Mouse (Mus musculus): ENCODE data around the gene Exosc2. TPM values are rescaled to one million over a fixed set of nuclear protein-coding genes. Genes with fewer than 3 reads are reported as not detected.
"Not testable (repeated sequence)": the region's sequence is repeated elsewhere in the genome, so short reads cannot be mapped to it uniquely, and the experiment has no call there.

Gene Exosc2
- polyA plus RNA-seq, 1 experiment from 2014 or later: 83.8 TPM

DNA sequence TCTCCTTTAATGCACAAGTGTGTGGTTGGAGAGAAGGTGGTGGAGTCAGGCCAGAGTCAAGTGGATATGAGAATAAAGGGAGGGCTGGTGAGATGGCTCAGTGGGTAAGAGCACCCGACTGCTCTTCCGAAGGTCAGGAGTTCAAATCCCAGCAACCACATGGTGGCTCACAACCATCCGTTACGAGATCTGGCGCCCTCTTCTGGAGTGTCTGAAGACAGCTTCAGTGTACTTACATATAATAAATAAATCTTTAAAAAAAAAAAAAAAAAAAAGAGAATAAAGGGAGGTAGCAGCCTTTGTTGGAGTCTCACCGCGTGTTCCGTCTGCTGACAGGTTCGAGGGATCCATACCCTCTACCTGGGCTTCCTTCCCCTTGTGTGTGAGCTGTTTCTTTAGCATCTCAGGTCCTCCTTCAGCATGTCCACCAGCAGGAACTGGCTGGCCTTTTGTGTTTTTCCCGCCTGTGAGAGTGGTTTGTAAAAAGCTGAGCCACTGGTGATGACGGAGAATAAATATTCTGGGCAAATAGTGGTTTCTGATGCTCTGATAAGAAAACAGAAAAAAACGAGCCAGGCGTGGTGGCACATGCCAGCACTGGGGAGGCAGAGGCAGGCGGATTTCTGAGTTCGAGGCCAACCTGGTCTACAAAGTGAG, 10.7 kb downstream of the Exosc2 start:
- 86% methylated on average over 15 of the region's 15 CpGs for WGBS
- H3K9ac ChIP-seq; H3K4me1 ChIP-seq; H3K4me2 ChIP-seq; H3K4me3 ChIP-seq; H3K27me3 ChIP-seq; H3K27ac ChIP-seq; H3K9me3 ChIP-seq; ATAC-seq (ENCODE audit: insufficient number of reproducible peaks, insufficient read depth, low FRiP score, low TSS enrichment, low read depth): not testable (repeated sequence)
- peaks cover 50% of the 10 kb centered on the region for H3K36me3 ChIP-seq

DNA sequence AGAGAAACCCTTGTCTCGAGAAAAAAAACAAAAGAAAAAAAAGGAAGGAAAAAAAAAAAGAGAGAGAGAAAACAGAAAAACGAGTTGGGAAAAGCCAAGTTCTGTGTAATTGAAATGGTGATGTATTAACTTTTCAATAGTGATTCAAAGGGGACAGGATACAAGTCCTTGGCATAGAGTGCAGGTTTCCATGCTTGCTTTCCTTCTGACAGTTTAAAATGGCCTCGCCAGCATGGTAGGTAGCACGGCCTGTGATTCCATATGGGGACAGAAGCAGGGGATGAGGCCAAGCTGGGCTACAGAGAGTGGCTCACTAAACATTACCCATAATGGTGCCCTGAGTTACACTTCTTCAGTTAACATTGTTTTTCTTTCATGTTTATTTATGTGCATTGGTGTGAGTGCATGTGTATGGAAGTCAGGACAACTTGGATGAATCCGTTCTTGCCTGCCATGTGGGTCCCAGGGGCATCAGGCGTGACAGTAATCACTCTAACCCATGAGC, 11.3 kb downstream of the Exosc2 start:
- Histone ChIP-seq H3K9me3 (no peaks in the 10 kb centered on the region), H3K4me1 (no peaks in the 10 kb centered on the region), H3K4me2 (no peak overlapping the region), H3K9ac (no peak overlapping the region), H3K27me3 (no peaks in the 10 kb centered on the region), H3K27ac (no peak overlapping the region), H3K36me3 (peaks cover 44% of the 10 kb centered on the region), H3K4me3 (no peak overlapping the region)
- WGBS: 82% methylated on average over 6 of the region's 6 CpGs
- ATAC-seq (ENCODE audit: insufficient number of reproducible peaks, insufficient read depth, low FRiP score, low TSS enrichment, low read depth): no peak

DNA sequence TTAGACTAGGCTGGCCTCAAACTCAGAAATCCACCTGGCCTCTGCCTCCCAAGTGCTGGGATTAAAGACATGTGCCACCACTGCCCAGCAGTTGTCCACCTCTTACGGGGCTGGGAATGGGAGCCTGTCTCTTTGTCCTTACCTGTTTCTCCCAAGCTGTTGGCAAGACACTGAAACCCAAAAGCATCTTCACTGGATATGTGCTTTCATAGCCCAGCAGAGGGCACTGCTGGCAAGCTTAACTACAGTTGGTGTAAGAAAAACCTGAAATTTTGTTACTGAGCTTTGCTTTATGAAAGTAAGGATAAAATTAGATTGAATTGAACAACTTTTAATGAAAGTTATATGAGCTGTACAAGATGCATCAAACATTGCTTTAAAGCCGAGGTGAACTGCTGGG, 13.2 kb downstream of the Exosc2 start:
- 32% methylated on average over 2 of the region's 2 CpGs for WGBS
- H3K4me3 ChIP-seq: no peak overlapping the region
- no peak overlapping the region for H3K9ac ChIP-seq
- H3K27me3 ChIP-seq: no peaks in the 10 kb centered on the region
- H3K36me3 ChIP-seq: peaks cover 26% of the 10 kb centered on the region
- H3K9me3 ChIP-seq: no peaks in the 10 kb centered on the region
- no peak overlapping the region for H3K4me2 ChIP-seq
- peaks cover 4% of the 10 kb centered on the region; the same call in 1 of the 2 replicates for H3K4me1 ChIP-seq
- no peak for ATAC-seq (ENCODE audit: insufficient number of reproducible peaks, insufficient read depth, low FRiP score, low TSS enrichment, low read depth)
- no peak overlapping the region for H3K27ac ChIP-seq

- under 1% methylated on average over 64 of the region's 64 CpGs for WGBS
- ATAC-seq (ENCODE audit: insufficient number of reproducible peaks, insufficient read depth, low FRiP score, low TSS enrichment, low read depth): peak; percentile 99
- Histone ChIP-seq H3K9ac (peak within 1 kb of the TSS; percentile 96), H3K27me3 (no peaks in the 10 kb centered on the region), H3K4me2 (peak within 1 kb of the TSS; percentile 88), H3K4me1 (peaks cover 21% of the 10 kb centered on the region), H3K36me3 (peaks cover 3% of the 10 kb centered on the region), H3K27ac (peak within 1 kb of the TSS; percentile 95), H3K9me3 (no peaks in the 10 kb centered on the region), H3K4me3 (peak within 1 kb of the TSS; percentile 92)
These were observed 17.8 kb downstream of the Exosc2 start, which contains the start of gene Abl1 for GRCm38 (mm10) chr2:31688074-31688925. Abl1 (plus strand) TSS chr2:31688376.

DNA sequence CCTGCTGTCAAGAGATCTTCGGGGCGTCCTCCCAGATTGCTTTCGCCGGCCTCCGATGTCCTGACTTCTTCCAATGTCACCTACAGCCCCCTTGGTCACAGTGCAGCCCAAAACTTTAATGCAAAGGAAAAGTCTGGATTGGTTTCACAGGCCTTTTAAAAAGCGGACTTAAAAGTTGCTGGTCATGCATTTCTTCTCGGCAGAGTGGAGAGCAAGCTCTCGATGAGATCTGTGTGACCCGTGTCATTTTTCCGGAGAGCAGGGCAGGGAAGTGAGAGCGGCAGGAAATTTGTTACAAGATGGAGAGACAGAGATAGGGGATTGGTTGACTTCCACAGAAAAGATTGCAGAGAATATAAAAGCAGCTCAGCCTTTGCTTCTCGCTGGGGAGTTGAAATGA, 18.5 kb downstream of the Exosc2 start:
- Histone ChIP-seq H3K9me3 (no peaks in the 10 kb centered on the region), H3K4me3 (peak overlapping the region; percentile 92), H3K36me3 (peaks cover 3% of the 10 kb centered on the region), H3K27ac (peak overlapping the region; percentile 95), H3K4me1 (peaks cover 21% of the 10 kb centered on the region), H3K4me2 (peak overlapping the region; percentile 88), H3K9ac (peak overlapping the region; percentile 96), H3K27me3 (no peaks in the 10 kb centered on the region)
- ATAC-seq (ENCODE audit: insufficient number of reproducible peaks, insufficient read depth, low FRiP score, low TSS enrichment, low read depth): no peak
- WGBS: under 1% methylated on average over 12 of the region's 12 CpGs

GRCm38 (mm10) chr2:31690063-31690462, 19.5 kb downstream of the Exosc2 start:
- Histone ChIP-seq H3K4me2 (peak overlapping the region; percentile 88), H3K27ac (no peak overlapping the region), H3K4me3 (peak overlapping the region; percentile 92), H3K36me3 (peaks cover 10% of the 10 kb centered on the region), H3K9me3 (no peaks in the 10 kb centered on the region), H3K27me3 (no peaks in the 10 kb centered on the region), H3K9ac (peak overlapping the region; percentile 96), H3K4me1 (peaks cover 21% of the 10 kb centered on the region)
- 43% methylated on average over 3 of the region's 3 CpGs for WGBS
- ATAC-seq (ENCODE audit: insufficient number of reproducible peaks, insufficient read depth, low FRiP score, low TSS enrichment, low read depth): no peak

DNA sequence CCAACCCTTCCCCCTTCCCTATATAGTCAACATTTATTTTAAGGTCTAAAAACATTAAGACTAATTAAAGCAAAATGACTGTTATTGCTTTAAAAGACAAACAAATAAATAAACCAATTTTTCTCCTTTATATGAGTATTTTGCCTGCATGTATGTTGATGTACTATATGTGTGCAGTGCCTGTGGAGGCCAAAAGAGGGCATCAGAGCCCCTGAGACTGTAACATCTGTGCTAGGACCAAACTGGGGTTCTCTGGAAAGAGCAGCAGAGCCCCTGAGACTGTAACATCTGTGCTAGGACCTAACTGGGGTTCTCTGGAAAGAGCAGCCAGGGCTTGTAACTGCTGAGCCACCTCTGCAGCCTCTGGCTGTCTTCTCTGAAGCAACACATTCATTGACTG, 27.7 kb downstream of the Exosc2 start:
- Histone ChIP-seq H3K4me1 (no peaks in the 10 kb centered on the region), H3K9ac (no peak overlapping the region), H3K27me3 (no peaks in the 10 kb centered on the region), H3K27ac (no peak overlapping the region), H3K36me3 (peaks cover 37% of the 10 kb centered on the region), H3K9me3 (no peaks in the 10 kb centered on the region), H3K4me2 (no peak overlapping the region), H3K4me3 (no peak overlapping the region)
- ATAC-seq (ENCODE audit: insufficient number of reproducible peaks, insufficient read depth, low FRiP score, low TSS enrichment, low read depth): no peak

GRCm38 (mm10) chr2:31700545-31701446, 30.3 kb downstream of the Exosc2 start:
- Histone ChIP-seq H3K36me3 (peaks cover 29% of the 10 kb centered on the region), H3K4me1 (no peaks in the 10 kb centered on the region), H3K9me3 (no peaks in the 10 kb centered on the region), H3K27ac (no peak overlapping the region), H3K4me3 (no peak overlapping the region), H3K4me2 (no peak overlapping the region), H3K9ac (no peak overlapping the region), H3K27me3 (no peaks in the 10 kb centered on the region)
- no peak for ATAC-seq (ENCODE audit: insufficient number of reproducible peaks, insufficient read depth, low FRiP score, low TSS enrichment, low read depth)
- WGBS: 59% methylated on average over 7 of the region's 7 CpGs

GRCm38 (mm10) chr2:31703226-31703625, 32.7 kb downstream of the Exosc2 start:
- Histone ChIP-seq H3K4me1 (no peaks in the 10 kb centered on the region), H3K36me3 (peaks cover 23% of the 10 kb centered on the region), H3K9me3 (no peaks in the 10 kb centered on the region), H3K27me3 (no peaks in the 10 kb centered on the region), H3K9ac (no peak overlapping the region), H3K4me2 (no peak overlapping the region), H3K4me3 (no peak overlapping the region), H3K27ac (no peak overlapping the region)
- no peak for ATAC-seq (ENCODE audit: insufficient number of reproducible peaks, insufficient read depth, low FRiP score, low TSS enrichment, low read depth)

GRCm38 (mm10) chr2:31705914-31706313, 35.4 kb downstream of the Exosc2 start:
- Histone ChIP-seq H3K27me3 (no peaks in the 10 kb centered on the region), H3K9ac (no peak overlapping the region), H3K27ac (no peak overlapping the region), H3K36me3 (peaks cover 20% of the 10 kb centered on the region; the same call in 1 of the 2 replicates), H3K4me3 (no peak overlapping the region), H3K9me3 (no peaks in the 10 kb centered on the region), H3K4me2 (no peak overlapping the region), H3K4me1 (no peaks in the 10 kb centered on the region)
- no peak for ATAC-seq (ENCODE audit: insufficient number of reproducible peaks, insufficient read depth, low FRiP score, low TSS enrichment, low read depth)

GRCm38 (mm10) chr2:31706531-31706930, 36.0 kb downstream of the Exosc2 start:
- Histone ChIP-seq H3K27me3 (no peaks in the 10 kb centered on the region), H3K4me1 (no peaks in the 10 kb centered on the region), H3K36me3 (peaks cover 25% of the 10 kb centered on the region; the same call in 1 of the 2 replicates), H3K4me2 (no peak overlapping the region), H3K4me3 (no peak overlapping the region), H3K9me3 (no peaks in the 10 kb centered on the region), H3K27ac (no peak overlapping the region), H3K9ac (no peak overlapping the region)
- ATAC-seq (ENCODE audit: insufficient number of reproducible peaks, insufficient read depth, low FRiP score, low TSS enrichment, low read depth): no peak
- 66% methylated on average over 2 of the region's 2 CpGs for WGBS
